Mouse (Mus musculus) stomach, embryonic 16.5 days (tissue): ENCODE measurements around the gene Tmem189. TPM values are rescaled to one million over a fixed set of nuclear protein-coding genes. Genes with fewer than 3 reads are reported as not detected.
A peak's percentile ranks its signal among the peaks of the same experiment; 100 is the strongest.

Experiments
- ATAC-seq: fragments of 200-750 bp; cut with Nextera tagmentation; 2 replicates; pipeline ENCODE4 v1.8.0; 2017; ENCODE audit warnings: moderate number of reproducible peaks, moderate TSS enrichment; ENCODE audit not compliant: insufficient read depth, low FRiP score
- H3K27ac ChIP-seq: fragments of 300-500 bp; sonication (generic); 2 replicates; pipeline ENCODE4 v1.5.1; 2014; ENCODE audit warnings: low read length
- H3K27me3 ChIP-seq: fragments of 300-500 bp; sonication (generic); 2 replicates; pipeline ENCODE4 v1.6.1; 2014; ENCODE audit warnings: low read length, control low read depth, mixed read lengths; ENCODE audit not compliant: control insufficient read depth, insufficient read depth
- H3K36me3 ChIP-seq: fragments of 300-500 bp; sonication (generic); 2 replicates; pipeline ENCODE4 v1.6.1; 2014; ENCODE audit warnings: low read length; ENCODE audit not compliant: control insufficient read depth, insufficient read depth
- H3K4me1 ChIP-seq: fragments of 300-500 bp; sonication (generic); 2 replicates; pipeline ENCODE4 v1.6.1; 2014; ENCODE audit warnings: low read length, control low read depth, mixed read lengths; ENCODE audit not compliant: control insufficient read depth, insufficient read depth
- H3K4me2 ChIP-seq: fragments of 300-500 bp; sonication (generic); 2 replicates; pipeline ENCODE4 v1.6.1; 2014; ENCODE audit warnings: low read depth, low read length, mixed read lengths
- H3K4me3 ChIP-seq: fragments of 300-500 bp; sonication (generic); replicated peaks from 2 replicates; pipeline ENCODE4 v1.5.1; 2014; ENCODE audit warnings: mild to moderate bottlenecking, low read length
- H3K9ac ChIP-seq: fragments of 300-500 bp; sonication (generic); 2 replicates; pipeline ENCODE4 v1.6.1; 2014; ENCODE audit warnings: low read length
- H3K9me3 ChIP-seq: fragments of 300-500 bp; sonication (generic); replicated peaks from 2 replicates; pipeline ENCODE4 v1.6.1; 2016; ENCODE audit warnings: low read length, control low read depth; ENCODE audit not compliant: control insufficient read depth
- WGBS: fragments of 180-500 bp; shearing (Covaris S2); extraction: QIAGEN DNeasy Blood & Tissue Kit; methylation state at CpG from one replicate; pipeline ENCODE4 v1.1.7; 2014; 5-methylcytosine and 5-hydroxymethylcytosine counted together
- polyA plus RNA-seq: library from polyadenylated mRNA; unstranded; fragments of >200 nt; fragmentation: Nextera tagmentation; extraction: Ambion mirVana; gene quantifications from 2 replicates; pipeline ENCODE4 v1.2.1, GENCODE M21; 2015

Gene Tmem189
- polyA plus RNA-seq, 1 experiment from 2014 or later, result 35.7 TPM

DNA sequence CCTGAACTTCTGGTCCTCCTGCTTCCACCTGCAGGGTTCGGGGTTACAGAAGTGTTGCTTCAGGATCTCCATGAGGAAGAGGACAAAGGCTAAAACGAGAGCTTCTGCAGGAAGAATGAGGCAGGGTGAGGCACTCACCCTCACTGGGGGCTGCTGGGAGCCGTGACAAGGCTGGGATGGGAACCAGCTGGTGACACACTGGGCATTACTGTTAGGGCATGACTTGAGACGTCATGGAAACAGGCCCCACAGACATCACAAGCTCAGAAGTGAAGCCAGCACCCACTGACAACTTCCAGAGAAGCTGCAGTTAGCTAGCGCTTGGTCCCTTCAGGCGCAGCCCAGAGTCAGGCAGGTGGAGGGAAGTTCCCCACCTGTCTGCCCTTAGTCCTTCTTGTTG, 89.7 kb downstream of the Tmem189 start:
- Histone ChIP-seq H3K9me3 (no peaks in the 10 kb centered on the region), H3K4me3 (no peak overlapping the region), H3K27me3 (no peaks in the 10 kb centered on the region), H3K4me2 (no peak overlapping the region), H3K4me1 (peaks cover 36% of the 10 kb centered on the region), H3K9ac (no peak overlapping the region; the same call in 1 of the 2 replicates), H3K36me3 (no peaks in the 10 kb centered on the region), H3K27ac (no peak overlapping the region)
- 58% methylated on average over 6 of the region's 6 CpGs for WGBS
- ATAC-seq, result no peak

GRCm38 (mm10) chr2:167599195-167599594, 90.4 kb downstream of the Tmem189 start:
- no peak overlapping the region for H3K4me3 ChIP-seq
- H3K9ac ChIP-seq, result no peak overlapping the region
- no peaks in the 10 kb centered on the region for H3K27me3 ChIP-seq
- H3K9me3 ChIP-seq, result no peaks in the 10 kb centered on the region
- H3K4me2 ChIP-seq, result no peak overlapping the region
- H3K36me3 ChIP-seq, result no peaks in the 10 kb centered on the region
- no peak overlapping the region for H3K27ac ChIP-seq
- peaks cover 37% of the 10 kb centered on the region for H3K4me1 ChIP-seq
- ATAC-seq, result no peak
- WGBS, result 86% methylated on average over 5 of the region's 5 CpGs

DNA sequence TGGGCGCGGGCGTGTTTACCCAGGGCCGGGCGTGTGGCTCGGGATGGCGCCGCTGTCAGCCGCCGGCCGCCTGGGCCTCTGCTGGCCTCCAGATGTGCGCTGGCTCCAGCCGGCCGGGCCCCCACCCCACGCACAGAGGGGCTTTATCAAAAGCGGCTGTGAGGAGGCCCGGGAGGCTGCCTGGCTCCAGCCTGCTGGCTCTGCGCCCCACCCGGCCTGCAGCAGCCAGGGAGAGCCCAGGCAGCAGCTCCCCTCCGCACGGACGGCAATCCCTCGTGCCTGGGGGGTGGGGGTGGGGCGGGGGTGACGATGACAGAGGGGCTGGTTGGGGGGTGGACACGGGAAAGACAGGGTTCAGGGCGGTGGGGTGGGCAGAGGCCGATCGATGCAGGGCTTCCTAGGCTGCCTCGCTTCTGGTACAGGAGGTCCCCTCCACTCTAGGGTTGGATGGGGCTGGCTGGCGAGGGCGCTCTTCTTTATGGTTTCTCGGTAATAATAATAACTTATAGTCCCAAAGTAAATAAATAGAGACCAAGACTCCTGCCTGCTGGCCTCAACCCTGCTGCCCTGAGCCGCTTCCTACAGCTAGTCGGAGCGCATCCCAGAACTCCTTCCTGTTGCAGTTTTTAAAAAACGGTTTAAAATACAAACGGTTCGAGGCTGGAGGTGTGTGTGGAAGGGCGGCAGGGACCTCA, 92.0 kb downstream of the Tmem189 start:
- Histone ChIP-seq H3K9ac (peak overlapping the region; percentile 67), H3K27ac (peak overlapping the region; percentile 89), H3K9me3 (no peaks in the 10 kb centered on the region), H3K4me3 (peak overlapping the region; percentile 23), H3K4me2 (peak overlapping the region; percentile 50), H3K4me1 (peaks cover 48% of the 10 kb centered on the region), H3K36me3 (no peaks in the 10 kb centered on the region), H3K27me3 (no peaks in the 10 kb centered on the region)
- ATAC-seq, result peak; percentile 74
- 17% methylated on average over 40 of the region's 40 CpGs for WGBS

- Histone ChIP-seq H3K4me2 (peak overlapping the region; percentile 50), H3K36me3 (no peaks in the 10 kb centered on the region), H3K27ac (peak overlapping the region; percentile 89), H3K4me3 (peak overlapping the region; percentile 23), H3K4me1 (peaks cover 48% of the 10 kb centered on the region), H3K9me3 (no peaks in the 10 kb centered on the region), H3K9ac (peak overlapping the region; percentile 67), H3K27me3 (no peaks in the 10 kb centered on the region)
- ATAC-seq, result no peak
- 35% methylated on average over 27 of the region's 27 CpGs for WGBS
Measured at GRCm38 (mm10) chr2:167596726-167597491, 92.7 kb downstream of the Tmem189 start.

DNA sequence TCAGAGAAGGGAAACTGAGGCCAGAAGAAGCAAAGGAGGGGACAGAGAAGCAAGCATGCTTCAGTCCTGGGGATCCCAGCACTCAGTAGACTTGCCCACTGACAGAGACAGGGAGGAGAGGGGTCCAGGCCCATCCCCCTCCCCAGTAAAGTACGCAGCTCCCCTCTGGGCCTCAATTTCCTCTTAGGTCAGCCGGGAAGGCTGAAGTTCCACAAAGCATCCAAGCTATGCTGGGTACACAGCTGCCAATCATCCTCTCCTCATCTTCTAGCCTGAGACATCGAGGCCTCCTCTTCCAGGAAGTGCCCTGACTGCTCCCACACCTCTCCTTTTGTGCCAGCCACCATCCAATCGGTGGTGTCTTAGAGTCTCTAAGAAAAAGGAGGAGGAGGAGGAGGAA, 93.4 kb downstream of the Tmem189 start:
- Histone ChIP-seq H3K4me2 (no peak overlapping the region; the same call in 1 of the 2 replicates), H3K27ac (peak overlapping the region; percentile 90), H3K4me1 (peaks cover 48% of the 10 kb centered on the region), H3K27me3 (no peaks in the 10 kb centered on the region), H3K36me3 (no peaks in the 10 kb centered on the region), H3K4me3 (no peak overlapping the region), H3K9me3 (no peaks in the 10 kb centered on the region), H3K9ac (peak overlapping the region; percentile 56; the same call in 1 of the 2 replicates)
- ATAC-seq, result no peak
- 29% methylated on average over 4 of the region's 4 CpGs for WGBS

DNA sequence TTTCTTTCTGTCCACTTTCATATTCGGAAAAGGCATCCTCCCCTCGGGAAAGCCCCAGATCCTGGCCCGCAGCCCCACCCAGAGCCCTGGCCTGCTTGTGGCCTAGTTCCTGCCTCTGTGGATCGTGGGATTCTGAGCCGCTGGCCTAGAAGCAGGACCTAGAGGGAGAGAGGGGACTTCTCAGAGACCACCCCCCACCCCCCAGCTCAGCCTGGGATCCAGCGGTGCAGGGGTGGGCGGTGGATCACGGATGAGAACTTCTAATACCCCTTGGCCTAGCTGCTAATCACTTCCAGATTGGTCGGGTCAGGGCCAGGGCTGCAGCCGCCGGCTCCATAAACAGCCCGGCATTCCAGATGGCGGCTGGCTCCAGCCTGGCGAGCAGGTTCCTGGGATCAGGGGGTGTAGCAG, 93.9 kb downstream of the Tmem189 start:
- Histone ChIP-seq H3K27ac (peak overlapping the region; percentile 90), H3K4me3 (no peak overlapping the region), H3K9me3 (no peaks in the 10 kb centered on the region), H3K4me2 (peak overlapping the region; percentile 5; the same call in 1 of the 2 replicates), H3K9ac (peak overlapping the region; percentile 56; the same call in 1 of the 2 replicates), H3K4me1 (peaks cover 48% of the 10 kb centered on the region), H3K27me3 (no peaks in the 10 kb centered on the region), H3K36me3 (no peaks in the 10 kb centered on the region)
- 32% methylated on average over 14 of the region's 14 CpGs for WGBS
- 0 out of 2 replicates have a peak, but pooled peaks have one; percentile 11 for ATAC-seq

DNA sequence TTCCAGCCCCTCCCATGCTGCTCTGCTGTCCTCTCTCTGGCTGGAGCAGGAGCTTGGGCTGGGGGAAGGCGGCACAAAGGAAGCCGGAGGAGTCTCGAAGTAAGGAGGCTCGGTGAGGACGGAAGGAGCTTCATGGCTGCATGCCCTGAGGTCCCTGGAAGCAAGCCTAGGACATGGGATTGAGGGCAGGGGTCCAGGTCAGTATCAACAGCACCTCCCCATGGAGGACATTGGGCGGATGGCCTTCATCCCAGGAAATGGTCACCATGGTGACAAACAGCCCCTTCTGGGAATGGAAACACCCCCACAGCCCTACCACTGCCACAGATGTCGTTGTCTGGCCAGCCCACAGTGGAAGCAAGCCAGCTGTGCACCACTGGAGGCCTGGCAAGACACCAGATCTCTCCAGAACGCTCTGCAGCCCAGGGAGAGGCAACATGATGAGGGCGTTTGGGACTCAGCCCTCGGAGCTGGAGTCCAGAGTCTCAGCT, 95.1 kb downstream of the Tmem189 start:
- H3K27me3 ChIP-seq, result no peaks in the 10 kb centered on the region
- no peaks in the 10 kb centered on the region for H3K9me3 ChIP-seq
- 19% methylated on average over 10 of the region's 10 CpGs for WGBS
- no peak overlapping the region for H3K9ac ChIP-seq
- no peak overlapping the region for H3K4me2 ChIP-seq
- H3K4me3 ChIP-seq, result no peak overlapping the region
- peak overlapping the region; percentile 90 for H3K27ac ChIP-seq
- H3K36me3 ChIP-seq, result no peaks in the 10 kb centered on the region
- H3K4me1 ChIP-seq, result peaks cover 48% of the 10 kb centered on the region
- peak; percentile 70 for ATAC-seq

DNA sequence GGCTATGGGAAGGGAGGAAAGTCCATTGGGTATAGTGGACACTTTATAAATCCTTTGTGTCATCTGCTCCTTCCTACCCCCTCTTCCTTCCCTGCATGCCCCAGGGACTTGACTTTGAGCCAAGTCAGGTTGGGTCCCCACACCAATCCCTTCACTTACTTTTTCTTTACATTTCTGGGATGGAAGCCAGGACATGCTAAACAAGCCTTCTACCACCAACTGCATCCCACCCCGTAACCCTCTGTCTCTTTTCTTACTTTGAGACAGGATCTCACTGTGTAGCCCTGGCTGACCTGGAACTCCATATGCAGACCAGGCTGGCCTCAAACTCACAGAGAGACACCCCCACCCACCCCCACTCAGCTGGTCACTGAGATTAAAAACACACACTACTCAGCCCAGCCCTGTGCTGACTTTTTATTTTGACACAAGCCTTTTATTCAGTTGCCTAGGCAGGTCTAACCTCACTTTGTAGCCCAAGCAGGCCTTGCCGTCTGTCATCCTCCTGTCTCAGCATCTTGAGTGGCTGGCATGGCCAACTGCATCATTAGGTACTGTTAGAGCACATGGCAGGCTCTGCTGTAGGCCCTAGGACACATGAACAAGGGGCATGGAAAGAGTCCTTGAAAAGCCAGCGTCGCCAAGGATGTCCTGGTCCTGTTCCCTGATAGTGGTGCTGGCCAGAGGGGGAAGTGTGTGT, 95.9 kb downstream of the Tmem189 start:
- Histone ChIP-seq H3K9me3 (no peaks in the 10 kb centered on the region), H3K27me3 (no peaks in the 10 kb centered on the region), H3K4me3 (no peak overlapping the region), H3K27ac (peak overlapping the region; percentile 90), H3K4me2 (peak overlapping the region; percentile 12; the same call in 1 of the 2 replicates), H3K9ac (peak overlapping the region; percentile 35; the same call in 1 of the 2 replicates), H3K4me1 (peaks cover 48% of the 10 kb centered on the region), H3K36me3 (no peaks in the 10 kb centered on the region)
- 66% methylated on average over 4 of the region's 4 CpGs for WGBS
- no peak for ATAC-seq
